21 mouse cellular contexts compared by ENCODE assay signal in genomic region chr16:5870391-5870790, GRCm38 (mm10). TPM values are rescaled to one million over a fixed set of nuclear protein-coding genes. Genes with fewer than 3 reads are reported as not detected.
"Had no signal": no experiment of that assay in that cellular context is flagged by ENCODE, and none has a peak within 500 bp of the region (broad histone marks: within the 10 kb centered on the region; RNA-seq: fewer than 3 reads in every experiment).

No protein-coding gene starts in this region.

- H3K27ac ChIP-seq: limb, embryonic 12.5 days; limb, embryonic 15.5 days; liver, embryonic 14.5 days; midbrain, embryonic 10.5 days; midbrain, embryonic 13.5 days; neural tube, embryonic 13.5 days; stomach, embryonic 15.5 days had no signal

- H3K4me3 ChIP-seq: limb, embryonic 12.5 days; limb, embryonic 15.5 days; megakaryocyte, embryonic 14.5 days; midbrain, embryonic 10.5 days; midbrain, embryonic 13.5 days; myocyte; neural tube, embryonic 13.5 days; stomach, embryonic 15.5 days had no signal

- DNase-seq: kidney, adult 9 months; kidney, postnatal 14 days; kidney, postnatal 4 days; left cerebral cortex, postnatal 4 days; liver, postnatal 0 days; lung, postnatal 36 days; retina, postnatal 1 day; right cerebral cortex, postnatal 25 days; spleen, adult 18-20 months; thymus, postnatal 36 days had no signal

- H3K4me1 ChIP-seq: limb, embryonic 12.5 days; limb, embryonic 15.5 days; megakaryocyte, embryonic 14.5 days; midbrain, embryonic 10.5 days; midbrain, embryonic 13.5 days; neural tube, embryonic 13.5 days; stomach, embryonic 15.5 days had no signal

RNA-seq across cellular contexts. Expression of gene Rbfox1, which starts 14.8 kb away (rescaled TPM):
- total RNA-seq: monocyte, adult 5-6 weeks; neutrophil, adult 5-6 weeks had no signal
